Mouse (Mus musculus): ENCODE results near the gene Bclaf3. TPM values are rescaled to one million over a fixed set of nuclear protein-coding genes. Genes with fewer than 3 reads are reported as not detected.

The Bclaf3 gene
- total and polyA plus RNA-seq, 3 experiments: 12.8 to 23.7 TPM; not detected in 1

- Histone ChIP-seq H3K9me3 (replicated peaks; ENCODE audit: insufficient read depth, low read length) (no peaks in the 10 kb centered on the region), H3K79me2 (ENCODE audit: control insufficient read depth, insufficient read depth, low read length, poor library complexity) (no peaks in the 10 kb centered on the region), H3K27ac (ENCODE audit: control insufficient read depth, low read depth, low read length) (no peak overlapping the region), H3K4me1 (ENCODE audit: control insufficient read depth in 1 of 2, insufficient read depth in 2 of 2, low read length in 2 of 2) (peaks cover 0 to 1% of the 10 kb centered on the region in 2 experiments; a peak in 1 of 4 replicates), H3K9ac (ENCODE audit: control insufficient read depth, low read depth, low read length, poor library complexity, severe bottlenecking) (no peak overlapping the region), H3K36me3 (ENCODE audit: control insufficient read depth in 1 of 2, insufficient read depth in 2 of 2, low read length in 2 of 2) (no peaks in the 10 kb centered on the region), H3K4me3 (ENCODE audit: control insufficient read depth in 1 of 2, insufficient read depth in 1 of 2, low read depth in 2 of 2, low read length in 2 of 2) (no peak overlapping the region), H3K27me3 (ENCODE audit: control insufficient read depth in 1 of 2, insufficient read depth in 2 of 2, low read length in 2 of 2) (no peaks in the 10 kb centered on the region)
- no peak for TF ChIP-seq MAX (IDR thresholded peaks at IDR 0.05; ENCODE audit: low read length)
- TF ChIP-seq SMC3 (IDR thresholded peaks at IDR 0.05; ENCODE audit: low read depth, low read length): peak; percentile 77
- no peak for TF ChIP-seq MAFK (IDR thresholded peaks at IDR 0.05; ENCODE audit: borderline replicate concordance, low read depth, low read length)
- TF ChIP-seq MYC (IDR thresholded peaks at IDR 0.05; ENCODE audit: low read depth, low read length): peak; percentile 53; the same call in 1 of the 2 replicates
- TF ChIP-seq RCOR1 (IDR thresholded peaks at IDR 0.05; ENCODE audit: low read depth, low read length): no peak
- peak; percentile 71 for TF ChIP-seq RAD21 (IDR thresholded peaks at IDR 0.05; ENCODE audit: low read depth, low read length)
- TF ChIP-seq ZNF384 (IDR thresholded peaks at IDR 0.05; ENCODE audit: low read depth, low read length): 0 out of 2 replicates have a peak, but pooled peaks have one; percentile 13
- TF ChIP-seq EP300 (IDR thresholded peaks at IDR 0.05; ENCODE audit: low read depth in 1 of 2, low read length in 2 of 2): no peak
- TF ChIP-seq ZC3H11A (IDR thresholded peaks at IDR 0.05; ENCODE audit: low read depth, low read length): peak; percentile 67
- 0 out of 2 replicates have a peak, but pooled peaks have one; percentile 6 for TF ChIP-seq USF1 (IDR thresholded peaks at IDR 0.05; ENCODE audit: low read depth, low read length)
- TF ChIP-seq CTCF (IDR thresholded peaks at IDR 0.05 in 2 of 3, conservative IDR thresholded peaks at IDR 0.05 in 1 of 3; ENCODE audit: control insufficient read depth in 1 of 3, insufficient read depth in 1 of 3, low read depth in 2 of 3, low read length in 3 of 3, poor library complexity in 1 of 3, severe bottlenecking in 1 of 3): peak; percentile 36 to 75 (median 52)
- DNase-seq (ENCODE audit: low read depth, low spot score): peak; percentile 55
These were observed 42.2 kb upstream of the Bclaf3 start for GRCm38 (mm10) chrX:159484247-159484646.

- Histone ChIP-seq H3K27ac (ENCODE audit: control insufficient read depth, low read depth, low read length) (no peak overlapping the region), H3K27me3 (ENCODE audit: control insufficient read depth in 1 of 2, insufficient read depth in 2 of 2, low read length in 2 of 2) (no peaks in the 10 kb centered on the region), H3K36me3 (ENCODE audit: control insufficient read depth in 1 of 2, insufficient read depth in 2 of 2, low read length in 2 of 2) (peaks cover 0 to 7% of the 10 kb centered on the region in 2 experiments; a peak in 1 of 4 replicates), H3K79me2 (ENCODE audit: control insufficient read depth, insufficient read depth, low read length, poor library complexity) (peaks cover 8% of the 10 kb centered on the region), H3K4me1 (ENCODE audit: control insufficient read depth in 1 of 2, insufficient read depth in 2 of 2, low read length in 2 of 2) (peaks cover 0 to 4% of the 10 kb centered on the region in 2 experiments; a peak in 2 of 4 replicates), H3K4me3 (ENCODE audit: control insufficient read depth in 1 of 2, insufficient read depth in 1 of 2, low read depth in 2 of 2, low read length in 2 of 2) (no peak overlapping the region), H3K9ac (ENCODE audit: control insufficient read depth, low read depth, low read length, poor library complexity, severe bottlenecking) (no peak overlapping the region), H3K9me3 (replicated peaks; ENCODE audit: insufficient read depth, low read length) (no peaks in the 10 kb centered on the region)
- TF ChIP-seq NELFE (IDR thresholded peaks at IDR 0.05; ENCODE audit: low read depth, low read length) (no peak), ZC3H11A (IDR thresholded peaks at IDR 0.05; ENCODE audit: low read depth, low read length) (no peak), JUND (IDR thresholded peaks at IDR 0.05; ENCODE audit: low read depth, low read length) (no peak), CHD1 (IDR thresholded peaks at IDR 0.05; ENCODE audit: low read depth, low read length) (no peak), MAZ (IDR thresholded peaks at IDR 0.05; ENCODE audit: low read depth, low read length) (no peak), ZNF384 (IDR thresholded peaks at IDR 0.05; ENCODE audit: low read depth, low read length) (no peak), MAX (IDR thresholded peaks at IDR 0.05; ENCODE audit: low read length) (no peak), GABPA (IDR thresholded peaks at IDR 0.05; ENCODE audit: low read depth, low read length) (no peak), HCFC1 (IDR thresholded peaks at IDR 0.05; ENCODE audit: low read depth, low read length) (no peak), BHLHE40 (IDR thresholded peaks at IDR 0.05; ENCODE audit: borderline replicate concordance, low read depth, low read length) (no peak), TCF12 (IDR thresholded peaks at IDR 0.05; ENCODE audit: low read depth, low read length) (no peak), USF1 (IDR thresholded peaks at IDR 0.05; ENCODE audit: low read depth, low read length) (no peak), SMC3 (IDR thresholded peaks at IDR 0.05; ENCODE audit: low read depth, low read length) (no peak), CHD2 (IDR thresholded peaks at IDR 0.05; ENCODE audit: low read length) (no peak), MXI1 (IDR thresholded peaks at IDR 0.05; ENCODE audit: low read depth, low read length) (no peak)
- DNase-seq (ENCODE audit: low read depth, low spot score): peak; percentile 19
These were observed 23.3 kb upstream of the Bclaf3 start for GRCm38 (mm10) chrX:159503181-159503580.

All from MEL (cell line).